Mouse (Mus musculus) CH12.LX (cell line): ENCODE data around the gene Kif3b.

Source experiments
- CTCF ChIP-seq, 2 experiments: IDR thresholded peaks in 1 of 2; conservative IDR thresholded peaks in 1 of 2; 2 replicates each; pipeline ENCODE4 v1.5.1; 2011 to 2012; ENCODE audit warnings: low read depth in 2 of 2, low read length in 2 of 2, improper control_type of control experiment in 1 of 2, inconsistent platforms in 1 of 2, mild to moderate bottlenecking in 1 of 2, moderate library complexity in 1 of 2
- EP300 ChIP-seq: IDR thresholded peaks from 2 replicates; pipeline ENCODE4 v1.6.1; 2011; ENCODE audit warnings: low read length, improper control_type of control experiment
- IRF4 ChIP-seq: IDR thresholded peaks from 2 replicates; pipeline ENCODE4 v1.6.1; 2014; ENCODE audit warnings: low read depth, mild to moderate bottlenecking, inconsistent platforms, low read length, improper control_type of control experiment
- NELFE ChIP-seq: IDR thresholded peaks from 2 replicates; pipeline ENCODE4 v1.6.1; 2011; ENCODE audit warnings: low read depth, low read length, improper control_type of control experiment
- POLR2A ChIP-seq: IDR thresholded peaks from 2 replicates; pipeline ENCODE4 v1.6.1; 2011; ENCODE audit warnings: low read depth, mild to moderate bottlenecking, improper control_type of control experiment, low read length
- SIN3A ChIP-seq: IDR thresholded peaks from 2 replicates; pipeline ENCODE4 v1.6.1; 2012; ENCODE audit warnings: low read length, improper control_type of control experiment, inconsistent platforms
- TCF12 ChIP-seq: IDR thresholded peaks from 2 replicates; pipeline ENCODE4 v1.6.1; 2014; ENCODE audit warnings: low read depth, mild to moderate bottlenecking, inconsistent platforms, low read length, improper control_type of control experiment
- ZC3H11A ChIP-seq: IDR thresholded peaks from 2 replicates; pipeline ENCODE4 v1.6.1; 2012; ENCODE audit warnings: low read depth, mild to moderate bottlenecking, inconsistent platforms, low read length, improper control_type of control experiment
- ZMIZ1 ChIP-seq: IDR thresholded peaks from 2 replicates; pipeline ENCODE4 v1.6.1; 2012; ENCODE audit warnings: low read depth, mild to moderate bottlenecking, inconsistent platforms, low read length, improper control_type of control experiment
- ZNF384 ChIP-seq: IDR thresholded peaks from 2 replicates; pipeline ENCODE4 v1.6.1; 2012; ENCODE audit warnings: low read depth, low read length, improper control_type of control experiment, inconsistent platforms

- no peak for TF ChIP-seq EP300
- no peak for TF ChIP-seq NELFE
- TF ChIP-seq CTCF (conservative IDR thresholded peaks at IDR 0.05 in 1 of 2, IDR thresholded peaks at IDR 0.05 in 1 of 2; ENCODE audit: low read depth in 2 of 2, low read length in 2 of 2): no peak
- no peak for TF ChIP-seq ZC3H11A
- no peak for TF ChIP-seq POLR2A
- no peak for TF ChIP-seq ZMIZ1
- TF ChIP-seq SIN3A: no peak
- TF ChIP-seq ZNF384: no peak
- TF ChIP-seq IRF4: no peak
- TF ChIP-seq TCF12: no peak
These were observed 32.0 kb upstream of the Kif3b start for GRCm38 (mm10) chr2:153259030-153259863.
